Mouse (Mus musculus): ENCODE results near the gene Ppp1r12b. TPM values are rescaled to one million over a fixed set of nuclear protein-coding genes. Genes with fewer than 3 reads are reported as not detected.

The Ppp1r12b gene
- polyA plus RNA-seq, 1 experiment from 2014 or later = 12.5 TPM

- Histone ChIP-seq H3K4me3 (ENCODE audit: low read depth, low read length) (no peak overlapping the region), H3K9me3 (ENCODE audit: control insufficient read depth, low read length) (no peaks in the 10 kb centered on the region), H3K36me3 (ENCODE audit: control insufficient read depth, insufficient read depth, low read length) (no peaks in the 10 kb centered on the region), H3K4me1 (replicated peaks; ENCODE audit: control insufficient read depth, insufficient read depth) (no peaks in the 10 kb centered on the region), H3K9ac (ENCODE audit: low read length) (no peak overlapping the region), H3K27ac (replicated peaks) (peak overlapping the region; percentile 81), H3K27me3 (ENCODE audit: control insufficient read depth, insufficient read depth, low read length) (no peaks in the 10 kb centered on the region), H3K4me2 (replicated peaks; ENCODE audit: low read depth) (no peak overlapping the region)
- ATAC-seq (ENCODE audit: low FRiP score, low TSS enrichment) (no peak), DNase-seq (ENCODE audit: low spot score) (no peak)
- WGBS = 92% methylated on average over 6 of the region's 6 CpGs
- TF ChIP-seq CTCF (IDR thresholded peaks at IDR 0.05; ENCODE audit: low read depth) (no peak), EP300 (optimal IDR thresholded peaks at IDR 0.05) (no peak)
These were observed 137.7 kb downstream of the Ppp1r12b start for GRCm38 (mm10) chr1:134817916-134818595.

GRCm38 (mm10) chr1:134817120-134817519 lies 138.6 kb downstream of the Ppp1r12b start:
- Histone ChIP-seq H3K4me3 (ENCODE audit: low read depth, low read length) (no peak overlapping the region), H3K9me3 (ENCODE audit: control insufficient read depth, low read length) (no peaks in the 10 kb centered on the region), H3K4me1 (replicated peaks; ENCODE audit: control insufficient read depth, insufficient read depth) (no peaks in the 10 kb centered on the region), H3K27me3 (ENCODE audit: control insufficient read depth, insufficient read depth, low read length) (no peaks in the 10 kb centered on the region), H3K4me2 (replicated peaks; ENCODE audit: low read depth) (no peak overlapping the region), H3K27ac (replicated peaks) (peak overlapping the region; percentile 35; the same call in 1 of the 2 replicates), H3K9ac (ENCODE audit: low read length) (no peak overlapping the region), H3K36me3 (ENCODE audit: control insufficient read depth, insufficient read depth, low read length) (no peaks in the 10 kb centered on the region)
- 85% methylated on average over 1 of the region's 1 CpGs for WGBS
- ATAC-seq (ENCODE audit: low FRiP score, low TSS enrichment) (no peak), DNase-seq (ENCODE audit: low spot score) (no peak)
- TF ChIP-seq CTCF (IDR thresholded peaks at IDR 0.05; ENCODE audit: low read depth) = no peak
- TF ChIP-seq EP300 (optimal IDR thresholded peaks at IDR 0.05) = no peak

- Histone ChIP-seq H3K4me1 (replicated peaks; ENCODE audit: control insufficient read depth, insufficient read depth) (no peaks in the 10 kb centered on the region), H3K27ac (replicated peaks) (peak overlapping the region; percentile 35; the same call in 1 of the 2 replicates), H3K4me2 (replicated peaks; ENCODE audit: low read depth) (no peak overlapping the region), H3K4me3 (ENCODE audit: low read depth, low read length) (no peak overlapping the region), H3K36me3 (ENCODE audit: control insufficient read depth, insufficient read depth, low read length) (no peaks in the 10 kb centered on the region), H3K9ac (ENCODE audit: low read length) (no peak overlapping the region), H3K9me3 (ENCODE audit: control insufficient read depth, low read length) (no peaks in the 10 kb centered on the region), H3K27me3 (ENCODE audit: control insufficient read depth, insufficient read depth, low read length) (no peaks in the 10 kb centered on the region)
- ATAC-seq (ENCODE audit: low FRiP score, low TSS enrichment) = peak; percentile 86; the same call in 1 of the 2 replicates
- WGBS = 18% methylated on average over 6 of the region's 6 CpGs
- peak; percentile 31 for TF ChIP-seq EP300 (optimal IDR thresholded peaks at IDR 0.05)
- TF ChIP-seq CTCF (IDR thresholded peaks at IDR 0.05; ENCODE audit: low read depth) = peak; percentile 44
- DNase-seq (ENCODE audit: low spot score) = peak; percentile 55
These were observed 139.1 kb downstream of the Ppp1r12b start for GRCm38 (mm10) chr1:134816617-134817016.

- DNase-seq (ENCODE audit: low spot score) = no peak
- no peak overlapping the region for H3K4me3 ChIP-seq (ENCODE audit: low read depth, low read length)
- no peak for TF ChIP-seq CTCF (IDR thresholded peaks at IDR 0.05; ENCODE audit: low read depth)
- TF ChIP-seq EP300 (optimal IDR thresholded peaks at IDR 0.05) = no peak
- ATAC-seq (ENCODE audit: low FRiP score, low TSS enrichment) = no peak
- no peaks in the 10 kb centered on the region for H3K9me3 ChIP-seq (ENCODE audit: control insufficient read depth, low read length)
- 0 out of 2 replicates have a peak, but pooled peaks cover 2% of the 10 kb centered on the region for H3K36me3 ChIP-seq (ENCODE audit: control insufficient read depth, insufficient read depth, low read length)
- H3K9ac ChIP-seq (ENCODE audit: low read length) = no peak overlapping the region
- H3K4me2 ChIP-seq (replicated peaks; ENCODE audit: low read depth) = no peak overlapping the region
- no peak overlapping the region for H3K27ac ChIP-seq (replicated peaks)
- no peaks in the 10 kb centered on the region for H3K27me3 ChIP-seq (ENCODE audit: control insufficient read depth, insufficient read depth, low read length)
- 70% methylated on average over 3 of the region's 3 CpGs for WGBS
- no peaks in the 10 kb centered on the region for H3K4me1 ChIP-seq (replicated peaks; ENCODE audit: control insufficient read depth, insufficient read depth)
These were observed 140.0 kb downstream of the Ppp1r12b start for GRCm38 (mm10) chr1:134815748-134816147.

GRCm38 (mm10) chr1:134805471-134805870 lies 150.3 kb downstream of the Ppp1r12b start:
- H3K9me3 ChIP-seq (ENCODE audit: control insufficient read depth, low read length) = no peaks in the 10 kb centered on the region
- H3K27ac ChIP-seq (replicated peaks) = peak overlapping the region; percentile 56; the same call in 1 of the 2 replicates
- no peak overlapping the region for H3K9ac ChIP-seq (ENCODE audit: low read length)
- WGBS = 52% methylated on average over 9 of the region's 9 CpGs
- peaks cover 6% of the 10 kb centered on the region for H3K4me1 ChIP-seq (replicated peaks; ENCODE audit: control insufficient read depth, insufficient read depth)
- no peak overlapping the region for H3K4me3 ChIP-seq (ENCODE audit: low read depth, low read length)
- H3K36me3 ChIP-seq (ENCODE audit: control insufficient read depth, insufficient read depth, low read length) = no peaks in the 10 kb centered on the region
- no peaks in the 10 kb centered on the region for H3K27me3 ChIP-seq (ENCODE audit: control insufficient read depth, insufficient read depth, low read length)
- TF ChIP-seq EP300 (optimal IDR thresholded peaks at IDR 0.05) = no peak
- no peak for TF ChIP-seq CTCF (IDR thresholded peaks at IDR 0.05; ENCODE audit: low read depth)
- DNase-seq (ENCODE audit: low spot score) = no peak
- ATAC-seq (ENCODE audit: low FRiP score, low TSS enrichment) = no peak
- no peak overlapping the region for H3K4me2 ChIP-seq (replicated peaks; ENCODE audit: low read depth)

GRCm38 (mm10) chr1:134804373-134804772 lies 151.4 kb downstream of the Ppp1r12b start:
- Histone ChIP-seq H3K27me3 (ENCODE audit: control insufficient read depth, insufficient read depth, low read length) (no peaks in the 10 kb centered on the region), H3K9ac (ENCODE audit: low read length) (peak overlapping the region; percentile 71), H3K4me2 (replicated peaks; ENCODE audit: low read depth) (peak overlapping the region; percentile 55), H3K4me1 (replicated peaks; ENCODE audit: control insufficient read depth, insufficient read depth) (peaks cover 6% of the 10 kb centered on the region), H3K27ac (replicated peaks) (peak overlapping the region; percentile 97), H3K4me3 (ENCODE audit: low read depth, low read length) (peak overlapping the region; percentile 48; the same call in 1 of the 2 replicates), H3K9me3 (ENCODE audit: control insufficient read depth, low read length) (no peaks in the 10 kb centered on the region), H3K36me3 (ENCODE audit: control insufficient read depth, insufficient read depth, low read length) (no peaks in the 10 kb centered on the region)
- TF ChIP-seq EP300 (optimal IDR thresholded peaks at IDR 0.05) (no peak), CTCF (IDR thresholded peaks at IDR 0.05; ENCODE audit: low read depth) (no peak)
- DNase-seq (ENCODE audit: low spot score) (no peak), ATAC-seq (ENCODE audit: low FRiP score, low TSS enrichment) (no peak)
- 23% methylated on average over 5 of the region's 5 CpGs for WGBS
